Mouse (Mus musculus): ENCODE measurements around the gene Pcca. TPM values are rescaled to one million over a fixed set of nuclear protein-coding genes. Genes with fewer than 3 reads are reported as not detected.

Pcca gene
- polyA plus RNA-seq, 3 experiments from 2014 or later: 11.4 to 26.5 (median 20.4) TPM

DNA sequence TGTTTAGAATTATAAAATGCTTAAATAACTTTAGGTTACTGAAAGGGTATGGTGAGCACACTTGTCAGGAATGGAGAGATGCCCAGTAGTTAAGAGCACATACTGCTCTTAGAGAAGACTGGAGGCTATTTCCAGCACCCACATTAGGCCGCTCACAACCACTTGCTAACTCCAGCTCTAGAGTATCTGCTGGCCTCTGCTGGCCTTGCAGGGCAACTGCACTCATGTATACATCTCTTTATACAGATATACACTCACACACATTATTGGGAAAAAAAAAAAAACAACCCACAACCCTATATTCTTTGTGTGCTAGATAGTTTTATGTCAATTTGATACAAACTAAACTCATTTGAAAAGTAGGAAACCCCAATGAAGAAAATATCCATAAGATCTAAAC is 217.4 kb downstream of the Pcca start:
- ATAC-seq: no peak

DNA sequence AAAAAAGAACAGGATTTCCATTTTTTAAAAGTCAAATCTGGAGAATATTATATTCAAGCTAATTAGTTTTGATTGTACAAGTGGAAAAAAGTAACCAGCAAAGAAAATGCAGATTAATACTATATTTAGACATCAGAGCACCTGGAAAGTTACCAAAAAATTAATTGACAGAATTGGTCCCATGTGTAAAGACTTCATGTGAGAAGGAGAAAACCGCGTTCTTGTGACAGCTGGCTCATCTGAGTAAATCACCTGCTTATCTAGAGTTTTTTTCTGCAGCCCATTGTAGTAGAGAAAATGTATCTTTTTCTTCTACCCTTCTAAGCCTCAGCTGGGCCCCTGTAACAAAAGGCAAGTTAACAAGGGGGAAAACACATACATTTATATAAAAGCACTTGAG is 219.2 kb downstream of the Pcca start:
- no peak for ATAC-seq

DNA sequence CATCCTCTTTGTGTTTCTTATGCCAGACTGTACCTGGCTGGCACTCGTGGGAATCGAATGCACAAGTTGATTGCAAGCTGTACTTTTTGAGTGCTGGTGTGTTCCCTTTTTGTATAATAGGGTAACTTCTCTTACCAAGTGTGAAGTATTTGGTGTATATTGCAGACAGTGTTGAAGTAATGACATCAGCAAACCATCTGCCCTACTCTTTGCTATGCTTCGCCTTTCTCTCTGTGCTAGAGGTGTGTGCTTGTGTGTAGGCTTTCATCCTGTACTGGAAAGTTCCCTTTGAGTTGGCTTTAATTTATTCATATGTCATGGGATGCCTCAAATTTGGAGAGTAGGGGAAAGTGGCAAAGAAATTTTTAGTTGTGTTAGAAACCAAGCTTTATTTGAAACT is 220.2 kb downstream of the Pcca start:
- no peak for ATAC-seq

DNA sequence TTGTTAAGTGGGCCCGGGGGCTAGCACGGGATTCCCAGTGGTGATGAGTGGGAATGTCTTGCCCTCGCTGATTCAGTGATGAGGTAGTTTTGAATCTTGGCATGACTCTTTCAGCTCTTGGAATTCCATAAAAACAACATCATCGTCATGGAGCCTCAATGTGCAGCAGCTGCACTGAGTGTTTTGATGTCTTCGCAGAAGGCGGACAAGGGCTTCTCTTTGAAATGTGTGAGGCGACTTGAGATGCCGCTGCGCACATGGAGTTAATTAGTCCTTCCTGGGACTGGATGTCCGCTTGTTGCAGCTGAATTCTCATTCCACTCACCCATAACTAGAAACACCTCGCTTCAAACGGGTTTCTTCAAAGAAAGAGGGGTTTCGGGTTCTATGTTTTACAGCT is 221.4 kb downstream of the Pcca start:
- ATAC-seq: no peak

DNA sequence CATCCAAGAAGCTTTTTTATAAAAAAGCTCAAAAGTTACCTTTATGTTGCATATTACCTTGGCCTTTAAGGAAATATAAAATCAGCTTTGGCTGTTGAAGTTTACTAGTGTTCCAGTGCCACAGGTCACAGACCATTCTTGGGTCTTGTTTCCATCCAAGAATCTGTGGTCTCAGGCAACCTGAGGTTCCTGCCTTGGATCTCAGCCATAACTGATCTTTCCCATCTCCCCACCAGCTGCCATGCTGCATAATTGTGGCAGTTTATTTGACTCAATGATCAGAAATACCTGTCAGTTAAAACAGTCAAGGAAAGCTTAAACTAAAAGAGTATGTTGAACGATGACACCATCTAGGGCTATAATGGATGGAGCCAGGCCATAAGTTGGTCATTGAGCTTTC is 222.5 kb downstream of the Pcca start:
- no peak for ATAC-seq

DNA sequence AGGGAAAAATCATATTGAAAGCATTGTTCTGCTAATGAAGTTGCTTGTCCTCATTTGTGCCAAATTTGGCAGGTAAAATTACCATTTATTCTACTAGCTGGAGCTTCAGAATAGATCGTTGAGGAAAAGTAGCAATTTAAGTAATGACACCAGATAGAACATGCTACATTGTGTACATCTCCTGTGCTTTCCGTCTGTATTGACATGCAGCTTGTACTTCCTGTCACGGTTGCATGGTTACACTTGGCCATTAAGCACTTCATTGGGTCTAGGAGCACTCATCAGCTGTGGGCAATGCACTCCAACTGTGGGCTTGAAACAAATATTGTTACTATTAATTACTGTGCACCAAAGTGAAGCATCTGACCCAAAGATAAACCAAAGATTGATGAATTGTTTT is 225.8 kb downstream of the Pcca start:
- ATAC-seq: no peak

DNA sequence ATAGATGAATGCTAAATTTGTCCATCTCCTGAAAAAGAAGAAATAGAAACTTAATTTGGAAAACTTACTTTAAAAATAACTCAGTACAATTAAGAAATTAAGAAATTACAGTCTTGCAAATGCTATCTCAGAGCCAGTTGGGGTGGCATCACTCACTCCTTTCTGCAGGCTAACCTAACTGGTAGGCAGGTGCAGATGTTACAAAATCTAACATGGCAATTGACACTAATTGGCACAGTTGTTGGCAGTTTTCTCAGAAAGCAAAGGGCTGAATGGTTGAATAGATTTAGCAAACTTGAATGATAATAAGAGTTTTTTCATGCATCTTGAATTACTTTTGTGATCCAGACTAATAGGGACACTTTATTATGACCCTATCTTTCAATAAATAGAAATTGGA is 226.7 kb downstream of the Pcca start:
- no peak for ATAC-seq

DNA sequence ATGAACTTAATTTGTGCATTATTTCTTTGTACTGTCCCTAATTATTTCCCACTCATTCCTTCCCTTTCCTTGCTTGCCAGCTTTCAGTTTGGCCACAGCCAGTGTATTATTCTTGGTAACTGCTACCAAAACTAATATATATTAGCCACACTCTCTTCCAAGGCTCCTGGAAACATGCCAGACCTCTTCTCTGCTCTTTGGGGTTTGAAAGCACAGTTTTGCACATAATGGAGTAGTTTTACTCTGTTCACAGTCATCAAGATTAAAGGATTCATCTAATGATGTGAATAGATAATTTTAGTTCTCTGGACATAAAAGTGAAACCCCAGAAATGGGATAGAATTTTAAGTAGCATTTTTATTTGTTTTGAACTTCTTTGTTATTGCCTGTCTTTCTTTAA is 228.5 kb downstream of the Pcca start:
- ATAC-seq: no peak

DNA sequence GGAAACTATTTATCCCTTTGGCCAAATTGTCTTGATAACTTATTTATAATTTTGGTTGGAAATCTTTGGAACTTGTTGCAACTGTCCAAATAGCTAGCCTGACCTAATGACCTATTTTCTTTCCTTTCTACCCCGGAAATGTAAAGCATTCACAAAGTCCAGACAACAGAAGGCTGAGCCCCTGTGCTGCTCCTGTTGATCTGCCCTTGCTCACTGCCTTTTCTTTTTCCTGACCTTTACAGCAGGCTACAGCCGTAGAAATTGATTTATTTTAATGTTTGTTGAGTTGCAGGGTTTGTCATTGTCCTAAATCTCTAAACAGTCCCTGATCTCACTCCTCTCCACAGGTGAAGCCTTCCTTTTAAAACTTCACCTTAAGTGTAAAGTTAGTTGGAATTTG is 231.8 kb downstream of the Pcca start:
- ATAC-seq: no peak

DNA sequence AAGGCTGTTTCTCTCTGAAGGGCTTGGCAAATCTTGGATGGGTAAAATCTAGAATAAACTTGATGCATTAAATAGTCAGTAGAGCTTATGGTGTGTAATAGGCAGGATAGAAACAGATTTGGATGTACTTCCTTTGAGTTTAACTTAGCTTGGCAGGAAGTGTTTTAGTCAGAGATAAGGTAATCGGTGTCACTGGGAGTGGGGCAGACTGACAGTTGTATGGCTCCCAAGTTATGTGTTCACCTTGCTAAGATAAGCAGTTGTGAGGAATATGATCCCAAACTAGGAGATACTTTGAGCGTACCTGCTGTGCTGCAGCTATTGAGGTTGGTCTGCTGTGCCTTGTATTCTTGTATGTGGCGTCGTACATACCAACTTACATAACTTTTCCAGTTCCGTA is 232.3 kb downstream of the Pcca start:
- ATAC-seq: no peak

DNA sequence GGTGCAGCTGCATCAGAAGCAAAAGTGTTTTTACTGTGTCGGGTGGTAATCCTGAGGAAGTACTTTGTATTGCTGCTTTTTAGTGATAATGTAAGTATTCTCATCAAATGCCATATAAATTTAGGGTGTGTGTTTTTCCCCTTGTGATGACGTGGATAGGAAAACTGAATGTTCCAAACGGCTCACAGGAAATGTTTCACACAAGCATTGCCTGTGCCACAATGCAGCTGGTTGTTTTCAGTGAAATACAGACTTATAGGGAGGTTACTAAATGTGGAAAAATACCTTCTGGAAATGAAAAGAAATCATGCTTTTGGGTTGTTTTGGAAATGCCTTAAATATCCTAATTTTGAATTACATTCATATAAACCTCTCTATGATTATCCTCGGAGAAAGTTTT is 250.6 kb downstream of the Pcca start:
- ATAC-seq: no peak

DNA sequence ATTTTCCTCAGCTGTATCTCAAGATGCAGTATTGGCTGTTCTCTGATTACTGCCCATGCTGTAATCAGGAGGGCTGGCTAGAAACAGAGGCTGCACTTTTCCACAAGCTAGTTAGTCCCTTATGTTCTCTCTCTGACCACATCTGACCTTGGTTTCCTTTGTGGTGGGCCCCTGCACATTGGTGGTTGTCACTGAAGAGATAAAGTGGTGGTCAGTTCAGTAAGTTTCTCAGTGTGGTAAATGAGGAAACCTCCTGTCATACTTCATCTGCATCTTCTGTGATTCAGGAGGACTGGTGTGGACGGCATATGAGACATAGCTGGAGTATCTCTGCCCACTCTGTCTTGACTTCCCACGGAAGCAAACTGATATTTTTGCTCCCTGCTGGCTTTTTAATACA is 254.1 kb downstream of the Pcca start:
- no peak for ATAC-seq

DNA sequence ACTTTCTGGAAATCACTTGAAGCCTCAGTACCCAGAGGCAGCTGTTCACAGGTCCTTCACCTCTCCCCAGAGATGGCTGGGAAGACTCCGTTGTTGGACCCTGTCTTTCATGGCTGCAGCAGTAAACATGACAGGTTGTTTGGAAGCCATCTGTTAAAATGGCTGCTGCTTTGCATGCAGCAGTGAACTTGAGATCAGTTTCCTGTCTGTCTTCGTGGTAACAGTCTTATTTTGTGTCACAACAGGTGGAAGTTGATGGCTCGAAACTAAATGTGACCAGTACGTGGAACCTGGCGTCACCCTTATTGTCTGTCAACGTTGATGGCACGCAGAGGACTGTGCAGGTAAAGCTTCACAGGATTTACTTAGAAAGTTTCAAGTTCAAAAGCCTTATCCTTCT is 256.0 kb downstream of the Pcca start:
- ATAC-seq: no peak

DNA sequence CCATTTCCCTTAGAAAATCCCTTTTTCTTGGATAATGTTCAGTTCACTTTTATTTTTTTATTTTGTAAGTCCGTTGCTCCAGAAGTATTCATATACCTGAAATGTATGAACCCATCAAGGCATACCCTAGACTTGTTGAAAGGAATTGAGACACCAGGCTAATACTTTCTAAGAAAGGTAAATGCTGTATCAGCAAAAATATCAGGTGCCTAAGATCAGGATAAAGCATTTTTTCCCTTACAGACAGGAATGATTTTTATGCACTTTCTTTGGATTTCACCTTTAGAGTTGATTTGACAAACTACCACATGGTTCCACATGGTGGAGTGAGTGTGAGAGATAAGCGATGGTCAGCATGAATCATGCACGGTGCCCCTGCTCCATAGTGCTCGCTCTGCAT is 259.2 kb downstream of the Pcca start:
- no peak for ATAC-seq

DNA sequence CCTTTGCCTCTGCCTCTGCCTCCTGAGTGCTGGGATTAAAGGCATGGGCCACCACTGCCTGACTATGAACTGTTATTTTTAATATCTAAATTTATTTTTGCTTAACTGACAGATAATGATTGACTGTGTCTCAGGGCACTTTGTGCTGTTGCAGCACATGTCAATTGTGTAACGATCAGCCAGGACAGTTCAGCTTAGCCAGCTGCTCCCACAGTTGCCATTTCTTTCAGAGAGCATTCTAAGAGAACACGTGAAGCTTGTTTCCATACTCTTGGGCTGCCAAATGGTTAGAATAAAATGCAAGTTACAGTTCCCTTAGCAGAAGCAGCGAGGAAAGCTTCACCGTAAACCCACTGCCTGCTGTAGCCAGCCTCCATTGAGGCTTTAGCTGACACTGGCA is 266.2 kb downstream of the Pcca start:
- no peak for ATAC-seq

DNA sequence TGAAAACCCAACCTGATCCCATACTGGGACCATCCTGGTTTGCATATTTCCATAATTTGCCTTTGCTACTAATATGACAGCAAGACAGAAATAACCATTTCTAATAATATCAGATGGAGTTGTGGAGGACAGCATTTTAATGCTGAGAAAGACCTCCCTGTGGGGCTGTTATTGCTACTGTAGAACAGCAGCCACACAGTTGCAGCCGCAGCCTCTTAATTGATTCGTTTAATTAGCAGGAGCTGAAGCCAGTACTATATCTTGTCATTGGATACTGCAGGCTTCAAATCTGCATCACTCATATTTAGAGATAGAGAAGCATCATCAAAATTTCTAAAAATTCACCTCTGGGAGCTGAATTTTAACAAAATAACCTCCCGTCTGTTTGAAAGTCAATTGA is 286.9 kb downstream of the Pcca start:
- ATAC-seq: no peak

DNA sequence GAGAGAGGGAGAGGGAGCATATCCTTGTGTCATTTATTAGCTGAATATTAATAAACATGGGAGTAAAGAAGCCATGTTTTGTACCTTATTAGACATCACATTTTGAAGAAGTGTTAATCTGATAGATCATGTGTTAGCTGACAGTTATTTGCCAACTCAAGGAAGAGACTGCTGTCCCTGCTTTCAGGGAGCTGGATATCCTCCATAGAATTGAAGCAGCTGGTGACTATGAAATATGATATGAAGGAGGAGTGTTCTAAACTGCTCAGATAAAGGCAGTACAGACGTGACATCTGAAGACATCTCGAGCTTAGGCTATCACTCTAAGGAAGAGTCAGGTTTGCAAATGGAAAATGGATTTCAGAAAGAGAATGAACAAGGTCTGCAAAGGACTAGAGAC is 289.7 kb downstream of the Pcca start:
- ATAC-seq: no peak

DNA sequence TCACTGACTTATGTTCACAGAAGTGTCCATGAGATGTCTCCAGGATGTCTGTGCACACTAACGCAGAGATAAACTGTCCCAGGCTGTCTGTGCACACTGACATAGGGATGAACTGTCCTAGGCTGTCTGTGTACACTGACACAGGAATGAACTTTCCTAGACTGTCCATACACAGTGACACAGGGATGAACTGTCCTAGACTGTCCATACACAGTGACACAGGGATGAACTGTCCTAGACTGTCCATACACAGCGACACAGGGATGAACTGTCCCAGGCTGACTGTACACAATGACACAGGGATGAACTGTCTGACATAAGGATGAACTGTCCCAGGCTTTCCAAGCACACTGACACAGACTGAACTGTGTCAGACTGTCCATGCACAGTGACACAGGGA is 291.3 kb downstream of the Pcca start:
- ATAC-seq: no peak

DNA sequence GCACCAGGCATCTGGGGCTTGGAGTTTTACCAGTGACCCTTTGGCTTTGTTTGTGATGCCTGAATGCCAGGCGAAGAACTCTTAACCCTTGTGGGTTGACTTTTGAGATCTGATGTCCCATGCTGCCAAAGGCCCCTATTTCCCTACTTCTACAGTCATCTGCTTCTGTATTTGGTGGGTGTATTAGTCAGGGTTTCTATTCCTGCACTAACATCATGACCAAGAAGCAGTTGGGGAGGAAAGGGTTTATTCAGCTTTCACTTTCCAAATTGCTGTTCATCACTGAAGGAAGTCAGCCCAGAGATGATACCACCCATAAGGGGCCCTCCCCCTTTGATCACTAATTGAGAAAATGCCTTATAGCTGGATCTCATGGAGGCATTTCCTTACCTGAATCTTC is 296.3 kb downstream of the Pcca start:
- peak; percentile 84 for ATAC-seq

DNA sequence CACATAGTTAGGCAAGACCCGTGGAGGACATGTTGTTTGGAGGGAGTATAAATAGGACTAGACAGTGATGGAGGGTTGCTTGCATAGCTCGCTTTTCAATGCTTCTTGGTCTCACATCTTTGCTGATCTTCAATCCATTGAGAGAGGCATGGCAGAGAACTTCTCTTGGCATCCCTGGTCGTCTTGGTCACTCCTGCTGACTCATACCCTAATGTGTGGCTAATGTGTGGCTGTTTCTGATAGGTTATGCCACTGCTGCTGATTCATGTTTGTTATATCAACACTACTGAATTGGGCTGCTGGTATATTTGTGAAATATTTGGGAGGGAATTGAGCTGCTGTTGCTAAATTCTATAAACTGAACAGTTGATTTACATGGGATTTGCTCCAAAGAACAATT is 299.5 kb downstream of the Pcca start:
- no peak for ATAC-seq

DNA sequence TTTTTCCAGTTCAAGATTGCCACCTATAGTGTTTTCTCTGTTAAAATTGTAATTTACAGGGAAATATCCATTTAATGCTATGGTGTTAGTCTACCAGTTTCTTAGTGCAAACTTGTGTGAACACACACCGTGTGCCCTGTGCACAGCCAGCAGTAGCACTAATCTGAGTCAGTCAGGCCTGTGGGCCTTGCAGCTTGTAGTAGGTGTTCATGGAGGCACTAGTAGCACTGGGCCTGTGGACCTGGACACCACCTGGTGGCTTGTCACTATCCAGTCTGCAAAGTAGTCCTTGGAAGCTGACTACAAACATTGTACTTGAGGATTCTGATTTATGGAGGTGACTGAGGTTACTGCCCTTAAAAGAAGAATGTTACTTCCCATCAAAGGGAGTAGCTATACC is 300.6 kb downstream of the Pcca start:
- no peak for ATAC-seq

DNA sequence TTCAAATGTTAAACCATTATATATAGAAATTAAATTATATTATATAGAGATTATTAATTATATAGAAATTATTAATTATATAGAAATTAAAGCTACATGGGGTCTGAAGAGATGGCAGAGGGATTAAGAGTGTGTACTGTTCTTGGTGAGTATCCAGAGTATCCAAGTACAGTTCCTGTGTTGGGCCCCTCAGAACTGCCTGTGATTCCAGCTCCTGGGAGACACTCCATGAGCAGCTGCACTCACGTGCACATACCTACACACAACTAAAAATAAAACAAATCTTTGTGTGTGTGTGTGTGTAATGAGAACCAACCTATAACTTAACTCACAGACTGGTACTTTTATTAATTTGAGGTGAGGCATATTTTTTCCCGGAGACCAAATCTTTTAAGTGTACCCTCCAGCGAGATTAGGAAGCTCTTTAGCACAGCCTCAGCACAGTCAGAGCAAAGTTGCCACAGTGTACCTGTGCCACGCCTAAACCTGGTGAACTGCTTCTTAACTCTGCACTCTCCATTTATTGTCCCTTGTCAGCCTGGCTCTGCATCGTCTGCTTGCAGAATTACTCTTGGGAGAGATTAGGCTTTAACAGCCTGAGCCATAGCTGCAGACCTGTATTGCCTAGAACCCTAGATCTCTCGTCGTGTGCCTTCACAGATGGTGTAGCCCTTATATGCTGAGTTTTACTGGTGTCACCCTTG is 301.5 kb downstream of the Pcca start:
- no peak for ATAC-seq

DNA sequence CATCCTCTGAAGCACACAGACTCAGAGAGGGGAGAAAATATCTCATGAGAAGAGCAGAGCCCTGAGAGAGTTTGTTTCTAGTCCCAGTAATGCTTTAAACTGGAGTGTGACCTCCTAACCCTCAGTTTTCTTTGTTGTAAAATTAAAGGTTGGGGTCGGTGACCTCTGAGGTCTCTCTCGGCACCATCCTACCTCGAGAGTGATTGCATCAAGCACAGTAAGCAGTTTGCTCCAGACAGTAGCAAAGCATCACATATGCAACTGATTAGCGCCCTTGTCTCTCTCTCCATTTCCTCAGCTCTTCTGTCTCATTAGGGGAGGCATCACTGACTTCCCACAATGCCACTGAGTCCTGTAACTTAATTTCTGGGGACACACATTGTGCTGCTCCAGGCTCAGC is 302.1 kb downstream of the Pcca start:
- ATAC-seq: no peak

DNA sequence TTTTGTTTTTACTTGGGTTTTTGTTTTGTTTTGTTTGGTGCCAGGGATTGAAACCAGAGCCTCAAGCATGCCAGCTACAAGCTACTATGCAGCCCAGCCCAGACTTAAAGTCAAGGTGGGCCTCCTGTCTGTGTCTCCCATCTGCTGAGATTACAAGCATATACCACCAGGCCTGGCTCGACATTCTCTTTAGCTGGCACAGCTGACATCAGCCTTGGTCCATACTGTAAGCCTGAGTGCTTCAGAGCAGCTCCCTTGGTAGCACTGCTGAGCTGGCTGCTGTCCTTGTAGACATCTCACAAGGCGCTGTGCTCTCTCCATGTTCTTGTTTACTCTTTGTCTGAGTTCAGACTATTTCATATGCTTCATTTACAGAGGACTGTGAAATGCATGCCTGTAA is 302.9 kb downstream of the Pcca start:
- ATAC-seq: no peak

DNA sequence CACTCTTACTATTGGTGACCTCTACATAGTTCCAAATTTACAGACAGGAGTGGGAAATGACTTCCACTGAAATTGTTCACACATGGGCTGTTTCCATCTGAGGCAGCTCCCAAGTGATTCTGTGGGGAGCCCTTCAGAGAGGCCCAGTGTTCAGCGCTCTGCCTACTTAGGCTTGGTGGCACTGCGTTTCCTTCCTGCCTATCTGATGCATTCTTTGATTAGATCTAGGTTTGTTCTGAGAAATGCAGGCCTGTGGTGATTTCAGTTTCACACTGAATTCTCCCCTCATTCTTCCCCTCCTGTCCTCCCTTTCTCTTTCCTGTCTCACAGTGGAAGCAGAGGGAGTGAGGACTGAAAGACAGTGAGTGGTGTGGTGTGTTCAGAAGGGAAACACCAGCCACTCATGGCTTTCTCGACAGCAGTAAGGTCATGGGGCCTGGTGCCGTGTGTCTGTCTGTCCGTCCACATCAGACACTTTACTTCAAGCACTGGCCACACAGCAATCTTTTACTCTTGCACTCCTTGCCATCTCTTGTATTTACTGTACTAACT is 318.5 kb downstream of the Pcca start:
- peak; percentile 89 for ATAC-seq
